Mouse (Mus musculus) brain, embryonic 14.5 days (tissue): ENCODE results near the gene Klhl11. TPM values are rescaled to one million over a fixed set of nuclear protein-coding genes. Genes with fewer than 3 reads are reported as not detected.

ENCODE experiments used
- DNase-seq: peaks from one replicate; pipeline ENCODE4 v3.0.0-alpha.2; 2011; ENCODE audit warnings: low read depth
- CTCF ChIP-seq: fragments of 200-500 bp; IDR thresholded peaks from 2 replicates; pipeline ENCODE4 v1.5.1; 2012; ENCODE audit warnings: inconsistent platforms, mild to moderate bottlenecking, moderate library complexity, borderline replicate concordance; ENCODE audit not compliant: insufficient read depth, insufficient read length; ENCODE audit errors: extremely low read depth
- POLR2A ChIP-seq: fragments of 200-500 bp; IDR thresholded peaks from 2 replicates; pipeline ENCODE4 v1.6.1; 2012; ENCODE audit warnings: mild to moderate bottlenecking, inconsistent platforms, borderline replicate concordance; ENCODE audit not compliant: poor library complexity, insufficient read depth, insufficient read length, severe bottlenecking; ENCODE audit errors: extremely low read depth
- polyA plus RNA-seq: library from polyadenylated mRNA; depleted of rRNA; stranded (reverse); fragments of >200 nt; gene quantifications from 2 replicates; pipeline ENCODE4 v1.2.3, GENCODE M21; 2012

The Klhl11 gene
- polyA plus RNA-seq, 1 experiment: 10.7 TPM

- TF ChIP-seq POLR2A (no peak), CTCF (no peak)
- no peak for DNase-seq
Observed at GRCm38 (mm10) chr11:100504990-100505660, 32.6 kb upstream of the Klhl11 start.

- no peak for TF ChIP-seq POLR2A
- TF ChIP-seq CTCF: no peak
- DNase-seq: peak; percentile 40
Observed at GRCm38 (mm10) chr11:100501321-100501720, 28.8 kb upstream of the Klhl11 start.

- TF ChIP-seq POLR2A (no peak), CTCF (no peak)
- no peak for DNase-seq
Observed at GRCm38 (mm10) chr11:100500651-100501050, 28.1 kb upstream of the Klhl11 start.

- no peak for TF ChIP-seq CTCF
- no peak for TF ChIP-seq POLR2A
- no peak for DNase-seq
Observed at GRCm38 (mm10) chr11:100500241-100500640, 27.7 kb upstream of the Klhl11 start.

GRCm38 (mm10) chr11:100493771-100494170 is 21.2 kb upstream of the Klhl11 start:
- TF ChIP-seq POLR2A (no peak), CTCF (no peak)
- no peak for DNase-seq

- DNase-seq: peak; percentile 19
- TF ChIP-seq POLR2A (no peak), CTCF (peak; percentile 20; the same call in 1 of the 2 replicates)
Observed at GRCm38 (mm10) chr11:100490951-100491350, 18.4 kb upstream of the Klhl11 start.

GRCm38 (mm10) chr11:100485801-100486538 is 13.4 kb upstream of the Klhl11 start:
- peak; percentile 44; the same call in 1 of the 2 replicates for TF ChIP-seq CTCF
- no peak for TF ChIP-seq POLR2A
- peak; percentile 73 for DNase-seq

GRCm38 (mm10) chr11:100484461-100484860 is 11.9 kb upstream of the Klhl11 start:
- DNase-seq: no peak
- TF ChIP-seq POLR2A (no peak), CTCF (no peak)

GRCm38 (mm10) chr11:100479152-100479551 is 6.6 kb upstream of the Klhl11 start:
- DNase-seq: no peak
- no peak for TF ChIP-seq POLR2A
- no peak for TF ChIP-seq CTCF

- TF ChIP-seq POLR2A (no peak), CTCF (no peak)
- DNase-seq: no peak
Observed at GRCm38 (mm10) chr11:100476281-100476680, 3.7 kb upstream of the Klhl11 start.

GRCm38 (mm10) chr11:100472935-100473295 is 374 bp upstream of the Klhl11 start:
- DNase-seq: no peak
- TF ChIP-seq CTCF: no peak
- TF ChIP-seq POLR2A: no peak
